Mouse (Mus musculus) layer of hippocampus, postnatal 10 days (tissue): ENCODE measurements around the gene Rpa2. TPM values are rescaled to one million over a fixed set of nuclear protein-coding genes. Genes with fewer than 3 reads are reported as not detected.
"Not testable (repeated sequence)": the region's sequence is repeated elsewhere in the genome, so short reads cannot be mapped to it uniquely, and the experiment has no call there.

Source experiments
- DNase-seq, 2 experiments: peaks; one replicate each; pipeline ENCODE4 v3.0.0; 2021; ENCODE audit warnings: low spot score in 2 of 2
- total RNA-seq, 2 experiments: library from RNA; stranded (reverse); gene quantifications; 2 replicates each; pipeline ENCODE4 v1.2.3; 2021

The Rpa2 gene
- total RNA-seq, 2 experiments from 2014 or later = 14.1 to 15.7 TPM

- DNase-seq = no peak
Measured at GRCm38 (mm10) chr4:132760296-132760695, 7.8 kb upstream of the Rpa2 start.

- no peak for DNase-seq
Measured at GRCm38 (mm10) chr4:132762602-132763001, 5.5 kb upstream of the Rpa2 start.

DNA sequence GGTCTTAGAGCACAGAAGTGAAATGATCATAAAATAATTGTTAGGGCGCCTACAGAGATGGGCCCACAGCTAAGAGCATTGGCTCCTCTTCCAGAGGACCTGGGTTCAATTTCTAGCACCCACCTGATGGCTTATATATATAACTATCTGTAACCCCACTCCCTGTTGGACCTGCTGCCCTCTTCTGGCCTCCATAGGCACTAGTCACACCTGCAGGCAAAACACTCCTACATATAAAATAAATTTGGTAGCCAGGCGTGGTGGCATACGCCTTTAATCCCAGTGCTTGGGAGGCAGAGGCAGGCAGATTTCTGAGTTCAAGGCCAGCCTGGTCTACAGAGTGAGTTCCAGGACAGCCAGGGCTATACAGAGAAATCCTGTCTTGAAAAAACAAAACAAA is 5.0 kb upstream of the Rpa2 start:
- not testable (repeated sequence) for DNase-seq

- no peak for DNase-seq
Measured at GRCm38 (mm10) chr4:132771776-132772175, 3.6 kb downstream of the Rpa2 start.

GRCm38 (mm10) chr4:132774905-132775304 is 6.8 kb downstream of the Rpa2 start:
- DNase-seq = no peak

DNA sequence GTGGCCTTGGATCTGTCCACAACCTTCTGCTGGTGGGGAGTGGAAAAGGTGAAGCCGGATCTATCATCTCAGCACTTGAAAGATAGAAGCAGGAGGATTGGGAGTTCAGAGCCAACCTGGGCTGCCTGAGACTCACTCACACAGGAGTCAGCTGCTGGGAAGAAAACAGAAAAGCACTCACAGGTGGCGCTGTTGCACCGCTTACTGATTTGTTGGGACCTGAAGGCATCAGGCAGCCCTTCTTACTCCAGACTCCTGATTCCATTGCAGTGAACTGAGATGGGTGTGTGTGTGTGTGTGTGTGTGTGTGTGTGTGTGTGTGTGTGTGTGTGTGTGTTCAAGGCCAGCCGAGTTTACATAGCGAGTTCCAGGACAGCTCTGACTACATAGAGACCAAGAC is 8.6 kb downstream of the Rpa2 start:
- peak; percentile 79 to 81 for DNase-seq

- no peak for DNase-seq
Measured at GRCm38 (mm10) chr4:132778562-132779201, 10.6 kb downstream of the Rpa2 start.

DNA sequence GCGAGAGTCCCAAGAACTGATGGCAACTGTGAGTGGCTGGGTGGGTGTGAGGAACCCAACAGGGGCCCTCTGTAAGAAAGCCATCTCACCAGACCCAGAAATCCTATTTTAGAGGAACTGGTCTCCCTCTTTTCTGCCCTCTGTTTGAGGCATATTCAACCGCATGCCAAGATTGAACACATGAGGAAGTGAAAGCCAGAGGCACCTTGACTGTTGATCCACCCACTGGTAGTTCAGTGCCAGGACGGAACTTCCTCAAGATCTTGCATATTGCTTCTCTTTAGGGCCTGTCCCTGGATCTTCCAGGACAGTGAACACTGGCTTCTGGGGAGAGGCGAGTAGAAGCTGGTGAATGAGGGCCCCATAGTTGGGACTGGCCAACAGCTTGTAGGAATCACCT is 12.2 kb downstream of the Rpa2 start:
- DNase-seq = no peak

GRCm38 (mm10) chr4:132783732-132784131 is 15.6 kb downstream of the Rpa2 start:
- DNase-seq = no peak

DNA sequence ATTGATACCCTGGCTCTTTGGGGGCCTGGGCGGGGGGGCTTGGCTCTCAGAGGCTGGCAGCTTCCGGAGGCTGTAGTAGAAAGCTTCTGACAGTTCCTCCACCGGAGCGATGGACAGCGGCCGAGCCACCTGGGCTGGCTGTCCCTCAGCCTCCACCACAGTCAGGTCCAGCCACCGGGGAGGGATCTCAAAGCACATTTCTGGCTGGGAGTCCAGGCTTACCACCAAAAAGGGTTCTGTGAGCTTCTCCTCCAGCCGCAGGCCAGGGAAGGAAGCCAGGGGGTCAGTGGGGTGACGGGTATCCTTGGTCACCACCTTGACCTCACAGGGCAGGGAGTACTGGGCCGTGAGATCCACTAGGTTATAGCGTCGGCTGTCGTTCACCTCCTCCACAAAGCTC is 17.1 kb downstream of the Rpa2 start:
- no peak for DNase-seq

- no peak for DNase-seq
Measured at GRCm38 (mm10) chr4:132789731-132790130, 21.6 kb downstream of the Rpa2 start.

GRCm38 (mm10) chr4:132793322-132794004 is 25.3 kb downstream of the Rpa2 start:
- not testable (repeated sequence) for DNase-seq

GRCm38 (mm10) chr4:132794028-132794427 is 25.9 kb downstream of the Rpa2 start:
- no peak for DNase-seq

DNA sequence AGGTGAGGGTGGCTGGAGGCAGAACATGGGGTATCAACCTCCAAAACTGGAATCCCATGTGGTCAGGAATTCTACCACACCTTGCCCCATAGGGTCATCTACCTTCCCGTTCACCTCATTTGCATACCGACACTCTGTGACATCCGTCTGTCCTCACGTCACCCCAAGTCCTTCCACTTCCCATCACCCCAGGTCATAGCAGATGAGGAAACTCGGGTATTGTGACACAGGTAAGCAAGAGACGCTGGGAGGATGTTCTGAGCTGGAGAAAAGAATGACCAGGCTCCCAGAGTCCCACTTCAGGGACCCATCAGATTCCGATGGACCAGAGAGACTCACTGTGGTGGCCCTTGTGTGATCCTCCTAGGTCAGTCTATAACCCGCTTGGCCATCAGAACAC is 26.6 kb downstream of the Rpa2 start:
- no peak for DNase-seq

DNA sequence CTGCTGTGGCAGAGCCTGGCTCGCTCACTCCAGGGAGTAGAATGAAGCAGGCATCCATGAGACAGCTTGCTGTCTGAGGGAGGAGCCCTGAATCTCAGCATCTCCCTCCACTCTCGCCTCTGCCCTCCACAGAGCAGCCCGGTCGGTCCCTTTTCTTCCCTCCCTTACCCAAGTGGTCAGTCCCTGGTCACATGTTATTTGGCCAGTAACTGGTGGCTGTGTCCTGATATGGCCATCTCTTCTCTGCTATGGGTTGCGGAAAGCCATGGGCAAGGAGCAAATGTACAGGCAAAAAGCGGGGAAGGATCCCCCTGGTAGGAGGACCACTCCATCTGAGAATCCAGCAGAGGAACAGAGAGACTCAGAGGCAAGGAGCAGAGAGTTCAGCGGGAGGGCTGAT is 27.0 kb downstream of the Rpa2 start:
- DNase-seq = no peak

GRCm38 (mm10) chr4:132796196-132796886 is 28.2 kb downstream of the Rpa2 start, which contains the start of gene Themis2:
Gene Themis2, minus strand, starts transcription at chr4:132796387.
- DNase-seq = peak; percentile 44 to 57

DNA sequence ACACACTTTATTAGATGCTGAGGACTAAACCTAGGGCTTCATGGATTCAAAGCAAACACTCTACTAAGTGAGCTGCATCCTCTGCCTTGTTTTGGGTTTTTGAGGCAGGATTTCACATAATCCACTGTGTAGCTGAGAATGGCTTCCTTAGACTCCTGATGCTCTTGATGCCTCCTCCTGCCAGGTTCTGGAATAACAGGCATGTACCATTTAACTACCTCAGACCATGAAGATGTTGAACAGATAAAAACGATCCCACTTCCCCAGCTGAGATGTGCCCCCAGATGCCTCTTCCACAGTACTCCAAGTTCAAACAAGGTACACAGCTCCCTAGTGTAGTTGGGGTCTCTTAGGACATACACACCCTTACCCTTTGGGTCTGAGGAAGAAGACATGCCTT is 29.3 kb downstream of the Rpa2 start:
- DNase-seq = no peak

- DNase-seq = no peak
Measured at GRCm38 (mm10) chr4:132798028-132798427, 29.9 kb downstream of the Rpa2 start.

DNA sequence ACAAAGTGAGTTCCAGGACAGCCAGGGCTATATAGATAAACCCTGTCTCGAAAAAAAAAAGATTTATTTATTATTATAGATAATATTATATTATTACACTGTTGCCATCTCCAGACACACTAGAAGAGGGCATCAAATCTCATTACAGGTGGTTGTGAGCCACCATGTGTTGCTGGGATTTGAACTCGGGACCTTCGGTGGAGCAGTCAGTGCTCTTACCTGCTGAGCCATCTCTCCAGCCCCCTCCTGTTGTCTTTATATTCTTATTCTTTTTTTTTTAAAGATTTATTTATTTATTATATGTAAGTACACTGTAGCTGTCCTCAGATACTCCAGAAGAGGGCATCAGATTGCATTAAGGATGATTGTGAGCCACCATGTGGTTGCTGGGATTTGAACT is 30.5 kb downstream of the Rpa2 start:
- DNase-seq = not testable (repeated sequence)

- DNase-seq = no peak
Measured at GRCm38 (mm10) chr4:132799845-132800244, 31.7 kb downstream of the Rpa2 start.

DNA sequence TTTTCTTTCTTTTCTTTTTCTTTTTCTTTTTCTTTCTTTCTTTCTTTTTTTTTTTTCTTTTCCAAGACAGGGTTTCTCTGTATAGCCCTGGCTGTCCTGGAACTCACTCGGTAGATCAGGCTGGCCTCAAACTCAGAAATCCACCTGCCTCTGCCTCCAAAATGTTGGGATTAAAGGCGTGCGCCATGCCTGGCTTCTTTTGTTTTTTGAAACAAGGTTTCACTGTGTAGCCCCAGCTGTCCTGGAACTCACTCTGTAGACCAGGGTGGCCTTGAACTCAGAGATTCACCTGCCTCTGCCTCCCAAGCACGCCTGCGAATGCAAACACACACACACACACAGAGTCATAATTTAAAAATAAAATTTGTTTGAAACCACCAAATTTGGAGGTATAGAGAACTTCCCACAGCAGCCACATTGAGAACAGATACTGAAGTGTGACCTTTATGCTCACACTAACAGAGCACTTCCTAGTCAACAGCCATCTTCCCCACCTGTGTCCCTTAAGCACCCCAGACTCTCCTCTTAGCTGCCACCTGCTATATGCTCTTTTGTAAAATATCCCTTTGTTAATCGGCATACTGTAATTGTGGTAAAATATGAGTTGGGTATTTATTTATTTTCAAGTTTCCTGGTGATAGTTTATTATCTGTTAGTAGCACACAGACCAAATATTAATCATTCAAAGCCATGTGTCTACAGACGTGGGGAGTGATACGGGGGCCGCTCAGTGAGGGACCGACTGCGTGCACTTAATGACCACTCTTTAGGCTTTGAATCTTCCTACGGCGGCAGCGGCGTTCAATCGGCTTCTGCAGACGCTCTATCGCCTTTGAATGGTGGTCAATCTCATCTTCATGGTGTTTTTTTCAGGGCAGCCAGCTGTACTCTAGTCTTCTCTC is 33.3 kb downstream of the Rpa2 start:
- no peak for DNase-seq
